Mouse (Mus musculus) ES-Bruce4 (cell line): ENCODE measurements around the gene Rpl23. TPM values are rescaled to one million over a fixed set of nuclear protein-coding genes. Genes with fewer than 3 reads are reported as not detected.

ENCODE experiments used
- H3K27ac ChIP-seq: 2 replicates; pipeline ENCODE4 v1.5.1; 2012; ENCODE audit warnings: low read length, inconsistent platforms; ENCODE audit not compliant: insufficient read depth
- H3K27me3 ChIP-seq: 2 replicates; pipeline ENCODE4 v1.6.1; 2012; ENCODE audit warnings: mild to moderate bottlenecking, low read length, inconsistent platforms; ENCODE audit not compliant: control insufficient read depth, poor library complexity, insufficient read depth, severe bottlenecking
- H3K36me3 ChIP-seq: 2 replicates; pipeline ENCODE4 v1.6.1; 2012; ENCODE audit warnings: inconsistent platforms, mild to moderate bottlenecking, low read length, moderate library complexity; ENCODE audit not compliant: control insufficient read depth, poor library complexity, insufficient read depth, severe bottlenecking
- H3K4me1 ChIP-seq: one replicate; pipeline ENCODE4 v1.8.1; 2011; ENCODE audit warnings: low read length; ENCODE audit not compliant: control insufficient read depth, insufficient read depth
- H3K4me3 ChIP-seq: 2 replicates; pipeline ENCODE4 v1.5.1; 2011; ENCODE audit warnings: low read depth, mild to moderate bottlenecking, low read length
- H3K9ac ChIP-seq: 2 replicates; pipeline ENCODE4 v1.6.1; 2012; ENCODE audit warnings: low read depth, mild to moderate bottlenecking, inconsistent platforms; ENCODE audit not compliant: poor library complexity, severe bottlenecking
- H3K9me3 ChIP-seq: replicated peaks from 2 replicates; pipeline ENCODE4 v1.6.1; 2012; ENCODE audit warnings: mild to moderate bottlenecking, low read length, inconsistent platforms; ENCODE audit not compliant: control insufficient read depth, poor library complexity, insufficient read depth, severe bottlenecking
- CTCF ChIP-seq: IDR thresholded peaks from one replicate; pipeline ENCODE4 v1.8.1; 2011; ENCODE audit warnings: low read depth, low read length
- EP300 ChIP-seq: IDR thresholded peaks from 2 replicates; pipeline ENCODE4 v1.6.1; 2011; ENCODE audit warnings: low read depth, low read length; ENCODE audit not compliant: insufficient read depth
- POLR2A ChIP-seq: IDR thresholded peaks from one replicate; pipeline ENCODE4 v1.8.1; 2011; ENCODE audit warnings: low read length; ENCODE audit not compliant: insufficient read depth
- polyA plus RNA-seq: library from polyadenylated mRNA; stranded (reverse); fragments of >200 nt; gene quantifications from 2 replicates; pipeline ENCODE4 v1.2.4, GENCODE M21; 2011; ENCODE audit warnings: low read depth; ENCODE audit not compliant: missing spikeins, insufficient read depth, insufficient read length

Gene Rpl23
- polyA plus RNA-seq, 1 experiment, result 842 TPM

DNA sequence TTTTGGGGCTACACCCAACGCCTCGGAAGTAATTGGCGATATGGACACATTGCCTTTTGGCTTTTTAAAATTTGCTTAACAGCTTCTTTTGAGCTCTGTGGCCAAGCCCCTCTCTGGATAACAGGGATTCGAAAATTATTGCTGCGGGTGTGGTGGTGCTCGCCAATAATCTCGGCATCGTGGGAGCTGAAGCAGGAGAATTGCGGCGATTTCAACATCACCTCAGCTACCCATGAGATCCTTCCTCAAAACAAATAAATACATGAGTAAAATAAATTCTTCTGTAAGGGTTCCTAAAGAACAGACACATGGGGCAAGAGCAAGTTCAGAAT, 293 bp upstream of the Rpl23 start:
- Histone ChIP-seq H3K4me3 (peak overlapping the region; percentile 97), H3K27me3 (no peaks in the 10 kb centered on the region), H3K4me1 (no peaks in the 10 kb centered on the region), H3K9me3 (peaks cover 9% of the 10 kb centered on the region), H3K36me3 (peaks cover 44% of the 10 kb centered on the region), H3K27ac (peak overlapping the region; percentile 35; the same call in 1 of the 2 replicates), H3K9ac (peak overlapping the region; percentile 98)
- TF ChIP-seq POLR2A, result no peak
- no peak for TF ChIP-seq CTCF
- no peak for TF ChIP-seq EP300

DNA sequence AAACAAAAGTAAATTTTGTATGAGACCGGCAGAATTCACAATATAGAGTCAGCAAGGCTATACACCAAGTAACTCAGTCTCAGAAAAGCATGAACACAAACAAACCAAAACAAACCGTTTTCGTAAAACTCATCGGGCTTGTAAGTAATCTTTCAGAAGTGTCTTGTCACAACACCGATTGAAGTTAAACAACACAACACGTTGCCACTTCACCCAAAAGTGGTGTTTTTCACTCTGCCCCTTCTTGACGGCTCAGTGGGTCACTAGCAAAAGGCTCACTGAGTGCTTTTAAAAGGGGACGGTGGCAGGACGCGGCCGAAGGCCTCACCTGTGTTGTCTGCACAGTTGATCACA, 782 bp downstream of the Rpl23 start:
- Histone ChIP-seq H3K4me3 (peak overlapping the region; percentile 99), H3K27me3 (no peaks in the 10 kb centered on the region), H3K9ac (peak overlapping the region; percentile 98), H3K4me1 (no peaks in the 10 kb centered on the region), H3K36me3 (peaks cover 55% of the 10 kb centered on the region), H3K27ac (peak overlapping the region; percentile 73), H3K9me3 (peaks cover 9% of the 10 kb centered on the region)
- no peak for TF ChIP-seq EP300
- no peak for TF ChIP-seq POLR2A
- no peak for TF ChIP-seq CTCF

DNA sequence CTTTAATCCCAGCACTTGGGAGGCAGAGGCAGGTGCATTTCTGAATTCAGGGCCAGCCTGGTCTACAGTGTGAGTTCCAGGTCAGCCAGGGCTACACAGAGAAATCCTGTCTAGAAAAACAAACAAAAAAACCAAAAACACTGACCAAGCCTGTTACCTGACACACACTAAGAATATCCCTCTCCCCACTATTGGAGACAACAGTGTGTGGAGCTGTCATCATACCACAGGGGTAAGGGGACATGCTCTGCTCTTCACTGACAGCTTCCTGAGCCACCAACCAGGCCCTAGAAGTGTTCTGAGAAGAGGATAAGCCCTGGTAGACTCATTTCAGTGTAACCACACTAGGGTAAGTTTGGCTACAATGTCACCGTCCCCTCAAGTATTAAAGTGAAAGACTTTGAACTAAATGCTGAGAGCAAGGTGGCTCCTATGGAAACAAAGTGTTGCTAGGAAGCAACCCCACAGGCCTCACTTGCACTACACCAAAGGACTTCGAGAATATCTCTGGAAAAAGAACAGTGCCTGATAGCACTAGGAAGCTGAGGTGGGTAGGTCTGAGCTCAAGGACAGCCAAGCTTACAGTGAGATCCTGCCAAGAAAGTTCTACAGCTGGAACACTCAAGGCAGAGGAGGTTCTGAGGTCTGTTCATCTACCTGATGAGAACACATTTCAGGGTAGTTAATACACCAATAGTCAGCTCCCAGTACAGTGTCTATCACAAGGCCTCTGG, 2.1 kb downstream of the Rpl23 start:
- peak overlapping the region; percentile 98 for H3K9ac ChIP-seq
- no peak for TF ChIP-seq CTCF
- TF ChIP-seq POLR2A, result no peak
- no peak for TF ChIP-seq EP300
- H3K27me3 ChIP-seq, result no peaks in the 10 kb centered on the region
- H3K4me3 ChIP-seq, result peak overlapping the region; percentile 91
- no peaks in the 10 kb centered on the region for H3K4me1 ChIP-seq
- peak overlapping the region; percentile 73 for H3K27ac ChIP-seq
- H3K9me3 ChIP-seq, result peaks cover 9% of the 10 kb centered on the region
- peaks cover 55% of the 10 kb centered on the region for H3K36me3 ChIP-seq

DNA sequence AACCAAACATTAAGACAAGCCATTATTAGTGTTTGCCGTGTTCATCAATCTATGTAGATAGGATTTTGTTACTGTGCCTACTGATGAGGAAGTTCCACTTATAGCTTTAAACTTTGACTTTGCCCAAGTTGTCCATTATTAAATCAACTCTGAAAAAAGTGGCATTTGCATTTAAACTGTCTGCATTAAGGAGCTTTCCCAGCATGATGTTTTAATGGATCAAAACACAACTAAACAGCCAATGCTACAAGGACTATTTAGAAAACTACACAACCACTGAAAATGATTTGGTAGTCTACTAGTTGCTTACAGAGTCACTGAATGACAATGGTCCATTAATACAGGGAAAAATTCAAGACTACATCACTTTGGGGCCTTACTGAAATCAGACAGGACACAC, 3.3 kb downstream of the Rpl23 start:
- peak overlapping the region; percentile 37; the same call in 1 of the 2 replicates for H3K4me3 ChIP-seq
- peaks cover 3% of the 10 kb centered on the region; the same call in 1 of the 2 replicates for H3K9me3 ChIP-seq
- peak overlapping the region; percentile 98; the same call in 1 of the 2 replicates for H3K9ac ChIP-seq
- H3K27ac ChIP-seq, result peak overlapping the region; percentile 65
- no peak for TF ChIP-seq CTCF
- TF ChIP-seq POLR2A, result no peak
- TF ChIP-seq EP300, result no peak
- no peaks in the 10 kb centered on the region for H3K27me3 ChIP-seq
- H3K4me1 ChIP-seq, result no peaks in the 10 kb centered on the region
- H3K36me3 ChIP-seq, result peaks cover 55% of the 10 kb centered on the region

DNA sequence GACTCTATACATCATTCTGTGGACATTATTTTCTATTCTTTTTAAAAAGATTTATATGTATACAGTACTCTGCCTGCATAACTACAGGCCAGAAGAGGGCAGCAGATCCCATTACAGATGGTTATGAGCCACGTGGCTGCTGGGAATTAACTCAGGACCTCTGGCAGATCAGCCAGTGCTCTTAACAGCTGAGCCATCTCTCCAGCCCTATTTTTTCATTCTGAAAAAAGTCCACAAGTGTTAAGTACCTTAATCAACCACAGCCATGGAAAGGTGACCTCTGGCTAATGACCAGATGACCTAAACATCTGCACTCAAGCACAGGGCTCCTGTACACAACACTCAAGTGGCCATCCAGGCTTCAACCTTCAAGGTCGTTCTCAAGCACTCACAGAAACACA, 5.1 kb downstream of the Rpl23 start:
- peaks cover 55% of the 10 kb centered on the region for H3K36me3 ChIP-seq
- H3K4me3 ChIP-seq, result no peak overlapping the region
- no peaks in the 10 kb centered on the region for H3K4me1 ChIP-seq
- H3K27me3 ChIP-seq, result no peaks in the 10 kb centered on the region
- no peak for TF ChIP-seq EP300
- TF ChIP-seq CTCF, result peak; percentile 22
- no peak for TF ChIP-seq POLR2A
- no peaks in the 10 kb centered on the region for H3K9me3 ChIP-seq
- H3K27ac ChIP-seq, result peak overlapping the region; percentile 82
- 0 out of 2 replicates have a peak overlapping the region, but pooled peaks have one; percentile 3 for H3K9ac ChIP-seq

DNA sequence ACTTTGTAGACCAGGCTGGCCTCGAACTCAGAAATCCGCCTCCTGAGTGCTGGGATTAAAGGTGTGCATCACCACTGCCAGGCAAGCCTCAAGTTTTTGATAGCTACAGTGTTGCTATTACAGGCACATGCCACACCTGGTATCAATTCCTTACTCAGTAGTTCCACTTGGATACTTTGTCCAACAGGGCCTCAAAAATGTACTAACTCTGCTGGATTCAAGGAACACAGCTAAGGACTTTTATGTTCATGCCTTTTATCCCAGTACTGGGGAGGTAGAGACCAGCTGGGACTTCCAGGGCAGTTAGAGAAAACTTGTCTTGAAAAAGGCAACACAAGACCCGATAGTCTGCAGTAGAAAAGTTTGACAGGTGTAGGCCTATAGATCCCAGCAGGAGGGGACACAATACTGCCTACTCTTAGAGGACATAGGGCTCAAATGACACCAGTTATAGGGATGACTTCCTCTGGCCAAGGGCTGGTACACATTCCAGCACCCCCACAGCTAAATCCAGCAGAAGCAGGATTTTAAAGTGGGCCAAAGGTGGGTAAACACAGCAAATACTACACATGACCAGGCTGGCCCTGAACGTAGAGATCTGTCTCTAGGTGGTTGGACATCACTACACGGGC, 5.6 kb downstream of the Rpl23 start:
- no peak overlapping the region for H3K4me3 ChIP-seq
- no peaks in the 10 kb centered on the region for H3K4me1 ChIP-seq
- no peaks in the 10 kb centered on the region for H3K27me3 ChIP-seq
- peak overlapping the region; percentile 82 for H3K27ac ChIP-seq
- no peaks in the 10 kb centered on the region for H3K9me3 ChIP-seq
- H3K36me3 ChIP-seq, result peaks cover 52% of the 10 kb centered on the region
- TF ChIP-seq EP300 (0 out of 2 replicates have a peak, but pooled peaks have one; percentile 19), CTCF (no peak)
- H3K9ac ChIP-seq, result 0 out of 2 replicates have a peak overlapping the region, but pooled peaks have one; percentile 3
